15 mouse cellular contexts compared by ENCODE assay signal in genomic region chr10:6296621-6297020, GRCm38 (mm10).
DNase-seq lines count a peak whose midpoint lies in the region; ATAC-seq and TF ChIP-seq lines count a peak whose summit lies in the region.
"Had no signal": no experiment of that assay in that cellular context is flagged by ENCODE, and none has a peak within 500 bp of the region (broad histone marks: within the 10 kb centered on the region; RNA-seq: fewer than 3 reads in every experiment).

No protein-coding gene starts in this region.

- intact Hi-C loops in left cerebral cortex, adult 2 months (cut with DNase I): no loop called here

- no peaks in the 10 kb centered on the region for H3K4me1 ChIP-seq in midbrain, embryonic 11.5 days (ENCODE audit: control insufficient read depth, insufficient read depth, low read length)
- H3K4me1 ChIP-seq: heart, embryonic 15.5 days; intestine, embryonic 15.5 days; limb, embryonic 12.5 days; lung, embryonic 15.5 days; midbrain, embryonic 13.5 days; neural tube, embryonic 13.5 days had no signal

- H3K4me3 ChIP-seq in left cerebral cortex, adult 2 months: no peak overlapping the region
- H3K4me3 ChIP-seq in midbrain, embryonic 11.5 days (ENCODE audit: low read depth, low read length): no peak overlapping the region
- H3K4me3 ChIP-seq: heart, embryonic 15.5 days; intestine, embryonic 15.5 days; limb, embryonic 12.5 days; lung, embryonic 15.5 days; midbrain, embryonic 13.5 days; neural tube, embryonic 13.5 days had no signal

- TF ChIP-seq CTCF in left cerebral cortex, adult 2 months (IDR thresholded peaks at IDR 0.05): no peak

- WGBS in midbrain, embryonic 11.5 days: 85% methylated on average over 4 of the region's 4 CpGs

- H3K9ac ChIP-seq in midbrain, embryonic 11.5 days (ENCODE audit: low read length): no peak overlapping the region
- H3K9ac ChIP-seq: heart, embryonic 15.5 days; intestine, embryonic 15.5 days; limb, embryonic 12.5 days; lung, embryonic 15.5 days; midbrain, embryonic 13.5 days; neural tube, embryonic 13.5 days had no signal

- peak; percentile 68 for ATAC-seq in cerebellum, adult (ENCODE audit: insufficient number of reproducible peaks, low FRiP score, low TSS enrichment)
- ATAC-seq in megakaryocyte-erythroid progenitor cell, adult 5-6 weeks (replicated peaks; ENCODE audit: low FRiP score, low TSS enrichment, poor library complexity, severe bottlenecking): no peak
- ATAC-seq in midbrain, embryonic 11.5 days (ENCODE audit: low FRiP score): no peak
- ATAC-seq: intestine, embryonic 15.5 days; midbrain, embryonic 13.5 days had no signal

- H3K36me3 ChIP-seq in midbrain, embryonic 11.5 days (ENCODE audit: control insufficient read depth, insufficient read depth, low read length): no peaks in the 10 kb centered on the region
- H3K36me3 ChIP-seq: G1E; heart, embryonic 15.5 days; intestine, embryonic 15.5 days; limb, embryonic 12.5 days; lung, embryonic 15.5 days; midbrain, embryonic 13.5 days; neural tube, embryonic 13.5 days had no signal

- no peaks in the 10 kb centered on the region for H3K9me3 ChIP-seq in midbrain, embryonic 11.5 days (ENCODE audit: control insufficient read depth, low read length)
- H3K9me3 ChIP-seq: G1E; heart, embryonic 15.5 days; intestine, embryonic 15.5 days; limb, embryonic 12.5 days; lung, embryonic 15.5 days; midbrain, embryonic 13.5 days; neural tube, embryonic 13.5 days had no signal

- H3K27me3 ChIP-seq in midbrain, embryonic 11.5 days (ENCODE audit: control insufficient read depth, insufficient read depth, low read length): no peaks in the 10 kb centered on the region
- H3K27me3 ChIP-seq: heart, embryonic 15.5 days; intestine, embryonic 15.5 days; limb, embryonic 12.5 days; lung, embryonic 15.5 days; midbrain, embryonic 13.5 days; neural tube, embryonic 13.5 days had no signal

- H3K27ac ChIP-seq in left cerebral cortex, adult 2 months: 0 out of 2 replicates have a peak overlapping the region, but pooled peaks have one; percentile 28
- H3K27ac ChIP-seq in midbrain, embryonic 11.5 days (ENCODE audit: low read depth, low read length): no peak overlapping the region
- H3K27ac ChIP-seq: heart, embryonic 15.5 days; intestine, embryonic 15.5 days; limb, embryonic 12.5 days; lung, embryonic 15.5 days; midbrain, embryonic 13.5 days; neural tube, embryonic 13.5 days had no signal

- no peak for DNase-seq in cerebellum, postnatal 4 days (ENCODE audit: low spot score in 2 of 2)
- peak; percentile 9 to 32 for DNase-seq in frontal cortex, postnatal 10 days (ENCODE audit: low spot score in 2 of 2)
- DNase-seq in left cerebral cortex, adult 2 months (ENCODE audit: extremely low spot score in 1 of 2, low spot score in 2 of 2): peak; percentile 11 to 52
- DNase-seq in right cerebral cortex, postnatal 4 days: peak; percentile 53
- DNase-seq in embryo, embryonic 9.5 days (ENCODE audit: extremely low spot score): no peak
- DNase-seq in midbrain, embryonic 11.5 days (ENCODE audit: low spot score, missing footprints): no peak

- H3K4me2 ChIP-seq in midbrain, embryonic 11.5 days: no peak overlapping the region
- H3K4me2 ChIP-seq: heart, embryonic 15.5 days; intestine, embryonic 15.5 days; limb, embryonic 12.5 days; lung, embryonic 15.5 days; midbrain, embryonic 13.5 days; neural tube, embryonic 13.5 days had no signal

Comparison
In these comparisons a context has a peak if more than half of its experiments do, and no peak if none do; other contexts are left out.
1. DNase-seq: peak in frontal cortex, postnatal 10 days (2 of 2), left cerebral cortex, adult 2 months (2 of 2) and right cerebral cortex, postnatal 4 days (single experiment); none in cerebellum, postnatal 4 days (0 of 2), embryo, embryonic 9.5 days (single experiment) and midbrain, embryonic 11.5 days (single experiment).